Mouse (Mus musculus): ENCODE data around the gene Lrrc18. TPM values are rescaled to one million over a fixed set of nuclear protein-coding genes. Genes with fewer than 3 reads are reported as not detected.

Gene Lrrc18
- polyA plus RNA-seq, 1 experiment, result 0.53 TPM

DNA sequence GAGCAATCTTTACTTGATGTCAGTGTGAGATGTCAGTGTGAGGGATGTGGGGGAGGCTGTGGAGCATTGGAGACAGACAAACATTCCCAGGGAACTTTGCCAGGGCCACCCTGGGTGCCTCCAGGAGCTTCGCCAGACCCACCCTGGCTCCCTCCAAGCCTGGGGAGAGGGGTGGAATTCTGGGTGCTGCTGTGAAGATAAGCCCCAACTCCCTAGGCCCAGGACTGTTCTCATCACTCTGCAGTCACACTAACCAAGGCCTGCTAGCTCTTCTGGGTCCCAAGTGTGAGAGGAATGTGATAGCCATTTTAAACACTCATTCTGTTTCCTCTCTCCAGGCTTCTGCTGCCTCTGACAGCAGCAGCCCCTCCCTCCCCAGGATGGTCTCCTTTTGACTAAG, 16.5 kb downstream of the Lrrc18 start:
- 96% methylated on average over 1 of the region's 1 CpGs for WGBS
- no peaks in the 10 kb centered on the region for H3K4me1 ChIP-seq (ENCODE audit: control insufficient read depth, insufficient read depth, low read length)
- H3K36me3 ChIP-seq (ENCODE audit: control insufficient read depth, insufficient read depth, low read length), result no peaks in the 10 kb centered on the region
- no peak for DNase-seq
- no peak overlapping the region for H3K27ac ChIP-seq (ENCODE audit: insufficient read depth, low read depth, low read length)
- H3K4me3 ChIP-seq (ENCODE audit: insufficient read depth, low read depth, low read length), result no peak overlapping the region
- H3K27me3 ChIP-seq (replicated peaks; ENCODE audit: control insufficient read depth, insufficient read depth, low read length), result no peaks in the 10 kb centered on the region
- no peak for TF ChIP-seq POLR2A (IDR thresholded peaks at IDR 0.05; ENCODE audit: low read depth, low read length)
- no peak for TF ChIP-seq CTCF (conservative IDR thresholded peaks at IDR 0.05; ENCODE audit: insufficient read depth, insufficient read length, low read depth, low read length)

DNA sequence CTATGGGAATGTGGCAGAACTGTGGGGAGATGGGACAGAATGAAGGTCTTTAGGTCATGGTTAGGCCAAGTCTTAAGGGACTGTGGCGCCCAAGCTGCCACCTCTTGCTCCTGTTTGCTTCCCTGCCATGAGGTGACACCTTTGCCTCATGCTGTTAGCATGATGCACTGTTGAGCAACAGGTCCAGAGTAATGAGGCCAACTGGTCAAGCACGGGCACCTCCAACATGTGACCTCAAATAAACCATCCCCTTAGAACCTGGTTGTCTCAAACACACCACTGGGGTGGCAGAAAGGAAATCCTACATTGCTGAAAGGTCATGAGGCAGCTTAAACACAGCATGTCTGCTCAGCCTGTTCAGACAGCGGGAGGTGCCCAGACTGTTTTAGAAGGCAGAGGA, 27.9 kb downstream of the Lrrc18 start:
- no peaks in the 10 kb centered on the region for H3K36me3 ChIP-seq (ENCODE audit: control insufficient read depth, insufficient read depth, low read length)
- 77% methylated on average over 3 of the region's 3 CpGs for WGBS
- no peak for TF ChIP-seq POLR2A (IDR thresholded peaks at IDR 0.05; ENCODE audit: low read depth, low read length)
- TF ChIP-seq CTCF (conservative IDR thresholded peaks at IDR 0.05; ENCODE audit: insufficient read depth, insufficient read length, low read depth, low read length), result no peak

DNA sequence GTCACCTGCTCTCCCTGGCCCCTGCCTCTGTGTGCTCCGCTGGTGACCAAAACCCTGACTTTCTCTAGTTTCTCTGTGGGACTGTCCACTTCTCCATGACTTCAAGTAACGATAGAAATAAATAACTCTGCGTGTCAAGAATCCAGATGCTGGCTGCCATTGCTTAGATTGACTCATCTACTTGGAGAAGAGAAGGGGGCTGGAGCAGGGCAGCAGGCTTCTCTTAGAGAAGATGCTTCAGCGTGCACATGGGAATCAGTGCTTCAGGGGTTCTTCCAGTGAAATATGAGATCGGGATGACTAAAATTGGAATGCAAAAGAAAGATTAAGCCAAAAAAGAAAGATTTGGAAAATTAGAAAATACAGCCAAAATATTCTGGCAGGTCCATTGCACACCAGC, 28.4 kb downstream of the Lrrc18 start:
- no peak for TF ChIP-seq CTCF (conservative IDR thresholded peaks at IDR 0.05; ENCODE audit: insufficient read depth, insufficient read length, low read depth, low read length)
- no peak for TF ChIP-seq POLR2A (IDR thresholded peaks at IDR 0.05; ENCODE audit: low read depth, low read length)

More for the DNA sequence above, 27.9 kb downstream of the Lrrc18 start:
- Histone ChIP-seq H3K4me3 (ENCODE audit: insufficient read depth, low read depth, low read length) (no peak overlapping the region), H3K27me3 (replicated peaks; ENCODE audit: control insufficient read depth, insufficient read depth, low read length) (no peaks in the 10 kb centered on the region), H3K27ac (ENCODE audit: insufficient read depth, low read depth, low read length) (no peak overlapping the region), H3K4me1 (ENCODE audit: control insufficient read depth, insufficient read depth, low read length) (no peaks in the 10 kb centered on the region)
- DNase-seq, result no peak

DNA sequence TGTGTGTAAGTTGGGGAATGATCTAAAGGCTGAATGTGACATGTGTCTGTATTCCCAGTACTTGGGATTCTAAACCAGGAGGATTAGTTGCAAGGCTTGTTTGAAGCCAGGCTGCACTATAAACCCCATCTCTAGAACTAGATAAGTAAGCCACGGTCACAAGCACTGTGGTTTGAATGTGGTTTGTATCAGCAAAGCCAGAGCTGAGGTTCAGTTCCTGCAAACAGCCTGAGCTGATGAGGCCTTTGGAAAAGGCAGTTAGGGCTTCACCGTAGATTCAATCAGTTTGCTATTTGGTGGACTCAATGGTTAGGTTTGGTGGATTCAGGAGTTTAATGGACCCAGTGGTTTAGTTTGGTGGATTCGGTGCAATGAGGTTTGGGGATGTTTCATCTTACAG, 39.7 kb downstream of the Lrrc18 start:
- TF ChIP-seq POLR2A (IDR thresholded peaks at IDR 0.05; ENCODE audit: low read depth, low read length), result no peak
- no peaks in the 10 kb centered on the region for H3K27me3 ChIP-seq (replicated peaks; ENCODE audit: control insufficient read depth, insufficient read depth, low read length)
- WGBS, result 86% methylated on average over 3 of the region's 3 CpGs
- DNase-seq, result no peak
- H3K36me3 ChIP-seq (ENCODE audit: control insufficient read depth, insufficient read depth, low read length), result no peaks in the 10 kb centered on the region
- H3K4me1 ChIP-seq (ENCODE audit: control insufficient read depth, insufficient read depth, low read length), result no peaks in the 10 kb centered on the region; the same call in 1 of the 2 replicates
- H3K4me3 ChIP-seq (ENCODE audit: insufficient read depth, low read depth, low read length), result no peak overlapping the region
- H3K27ac ChIP-seq (ENCODE audit: insufficient read depth, low read depth, low read length), result no peak overlapping the region

More for the DNA sequence above, 28.4 kb downstream of the Lrrc18 start:
- DNase-seq, result no peak
- Histone ChIP-seq H3K4me1 (ENCODE audit: control insufficient read depth, insufficient read depth, low read length) (no peaks in the 10 kb centered on the region), H3K27me3 (replicated peaks; ENCODE audit: control insufficient read depth, insufficient read depth, low read length) (no peaks in the 10 kb centered on the region), H3K27ac (ENCODE audit: insufficient read depth, low read depth, low read length) (no peak overlapping the region), H3K4me3 (ENCODE audit: insufficient read depth, low read depth, low read length) (no peak overlapping the region), H3K36me3 (ENCODE audit: control insufficient read depth, insufficient read depth, low read length) (no peaks in the 10 kb centered on the region)
- 50% methylated on average over 5 of the region's 5 CpGs for WGBS

DNA sequence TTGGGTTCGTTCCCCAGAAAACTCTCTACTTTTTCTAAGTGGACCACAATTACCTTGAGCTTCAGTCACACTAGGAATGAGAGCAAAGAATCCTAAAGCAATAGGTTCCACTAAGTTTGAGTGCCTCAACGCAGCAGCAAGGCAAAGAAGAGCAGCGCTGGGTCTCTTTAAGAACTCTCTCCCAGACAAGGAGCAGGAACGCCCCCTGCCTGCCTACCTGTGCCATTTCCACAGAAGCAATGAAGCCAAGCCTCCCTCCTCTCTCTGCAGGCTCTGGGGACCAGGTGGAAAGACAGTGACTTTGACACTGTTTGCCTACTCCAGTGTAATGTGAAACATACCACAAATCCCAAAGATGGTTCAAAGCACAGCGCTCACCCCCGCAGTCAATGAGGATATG, 42.2 kb downstream of the Lrrc18 start:
- WGBS, result 48% methylated on average over 6 of the region's 6 CpGs
- H3K27ac ChIP-seq (ENCODE audit: insufficient read depth, low read depth, low read length), result no peak overlapping the region
- no peaks in the 10 kb centered on the region for H3K27me3 ChIP-seq (replicated peaks; ENCODE audit: control insufficient read depth, insufficient read depth, low read length)
- no peak overlapping the region for H3K4me3 ChIP-seq (ENCODE audit: insufficient read depth, low read depth, low read length)
- H3K4me1 ChIP-seq (ENCODE audit: control insufficient read depth, insufficient read depth, low read length), result no peaks in the 10 kb centered on the region; the same call in 1 of the 2 replicates
- peak; percentile 16 for DNase-seq
- TF ChIP-seq POLR2A (IDR thresholded peaks at IDR 0.05; ENCODE audit: low read depth, low read length) (no peak), CTCF (conservative IDR thresholded peaks at IDR 0.05; ENCODE audit: insufficient read depth, insufficient read length, low read depth, low read length) (peak; percentile 69)
- H3K36me3 ChIP-seq (ENCODE audit: control insufficient read depth, insufficient read depth, low read length), result no peaks in the 10 kb centered on the region

DNA sequence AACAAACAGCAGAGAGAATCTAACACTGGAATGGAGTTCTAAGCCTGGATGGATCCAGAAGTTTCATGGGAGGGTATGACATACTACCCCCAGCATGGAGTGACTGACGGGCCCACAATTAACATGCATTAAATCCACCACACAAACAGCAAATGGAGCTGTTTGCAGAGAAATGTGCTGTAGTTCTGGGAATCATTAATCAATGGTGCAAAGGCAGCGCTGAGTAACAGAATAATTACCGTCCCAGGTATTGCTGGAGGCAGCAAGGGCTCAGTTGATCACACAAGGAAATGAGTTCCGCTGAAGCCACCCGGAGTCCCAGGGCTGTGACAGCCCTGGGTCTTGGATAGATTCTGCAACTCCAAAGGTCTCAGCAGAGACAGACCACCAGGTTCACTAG, 44.2 kb downstream of the Lrrc18 start:
- H3K27me3 ChIP-seq (replicated peaks; ENCODE audit: control insufficient read depth, insufficient read depth, low read length), result no peaks in the 10 kb centered on the region
- H3K4me3 ChIP-seq (ENCODE audit: insufficient read depth, low read depth, low read length), result no peak overlapping the region
- H3K4me1 ChIP-seq (ENCODE audit: control insufficient read depth, insufficient read depth, low read length), result no peaks in the 10 kb centered on the region; the same call in 1 of the 2 replicates
- no peak overlapping the region for H3K27ac ChIP-seq (ENCODE audit: insufficient read depth, low read depth, low read length)
- no peak for TF ChIP-seq CTCF (conservative IDR thresholded peaks at IDR 0.05; ENCODE audit: insufficient read depth, insufficient read length, low read depth, low read length)
- no peak for TF ChIP-seq POLR2A (IDR thresholded peaks at IDR 0.05; ENCODE audit: low read depth, low read length)
- DNase-seq, result peak; percentile 57
- no peaks in the 10 kb centered on the region for H3K36me3 ChIP-seq (ENCODE audit: control insufficient read depth, insufficient read depth, low read length)
- 37% methylated on average over 5 of the region's 5 CpGs for WGBS

DNA sequence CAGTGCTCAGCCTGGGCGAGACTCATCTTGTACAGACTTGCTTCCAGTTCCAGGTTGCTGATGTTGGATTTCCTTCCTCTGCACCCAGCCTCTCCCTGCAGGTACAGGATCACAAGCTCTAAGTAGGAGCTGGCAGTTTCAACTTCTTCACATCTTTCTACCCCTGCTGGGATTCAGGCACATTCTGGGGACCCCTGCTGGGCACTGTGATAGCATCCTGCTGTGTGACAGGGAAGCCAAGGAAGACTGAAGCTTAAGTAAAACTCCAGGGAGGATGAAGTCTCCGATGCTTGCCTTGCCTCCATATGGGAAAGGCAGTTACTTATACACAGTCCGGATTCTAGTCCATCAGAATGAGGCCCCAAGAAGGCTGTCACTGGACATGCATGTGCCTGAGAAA, 45.6 kb downstream of the Lrrc18 start:
- Histone ChIP-seq H3K4me3 (ENCODE audit: insufficient read depth, low read depth, low read length) (no peak overlapping the region), H3K27me3 (replicated peaks; ENCODE audit: control insufficient read depth, insufficient read depth, low read length) (no peaks in the 10 kb centered on the region), H3K27ac (ENCODE audit: insufficient read depth, low read depth, low read length) (no peak overlapping the region), H3K36me3 (ENCODE audit: control insufficient read depth, insufficient read depth, low read length) (no peaks in the 10 kb centered on the region), H3K4me1 (ENCODE audit: control insufficient read depth, insufficient read depth, low read length) (no peaks in the 10 kb centered on the region; the same call in 1 of the 2 replicates)
- 66% methylated on average over 3 of the region's 3 CpGs for WGBS
- no peak for DNase-seq
- TF ChIP-seq CTCF (conservative IDR thresholded peaks at IDR 0.05; ENCODE audit: insufficient read depth, insufficient read length, low read depth, low read length) (no peak), POLR2A (IDR thresholded peaks at IDR 0.05; ENCODE audit: low read depth, low read length) (no peak)

DNA sequence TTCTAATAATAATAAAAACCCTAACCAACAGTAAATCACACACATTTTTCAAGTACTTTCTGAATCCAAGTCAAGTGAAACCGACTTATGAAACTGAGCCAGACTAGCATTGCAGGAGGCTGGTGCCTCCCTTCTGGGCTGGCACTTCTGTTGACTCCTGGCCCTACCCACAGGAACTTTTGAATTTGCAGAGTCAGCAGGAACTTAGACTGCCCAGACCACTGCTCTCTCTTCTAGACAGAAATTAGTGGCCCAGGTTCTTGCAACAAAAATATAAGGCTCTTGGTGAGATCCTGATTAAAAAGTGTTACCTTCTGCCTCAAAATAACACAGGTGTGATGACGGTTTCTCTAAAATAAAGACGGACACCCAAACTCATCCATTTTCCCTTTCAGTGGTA, 54.0 kb downstream of the Lrrc18 start:
- H3K36me3 ChIP-seq (ENCODE audit: control insufficient read depth, insufficient read depth, low read length), result no peaks in the 10 kb centered on the region
- H3K27ac ChIP-seq (ENCODE audit: insufficient read depth, low read depth, low read length), result no peak overlapping the region
- DNase-seq, result no peak
- H3K4me1 ChIP-seq (ENCODE audit: control insufficient read depth, insufficient read depth, low read length), result no peaks in the 10 kb centered on the region
- whole genome bisulfite sequencing, result 80% methylated on average over 3 of the region's 3 CpGs
- H3K27me3 ChIP-seq (replicated peaks; ENCODE audit: control insufficient read depth, insufficient read depth, low read length), result no peaks in the 10 kb centered on the region
- no peak overlapping the region for H3K4me3 ChIP-seq (ENCODE audit: insufficient read depth, low read depth, low read length)
- no peak for TF ChIP-seq CTCF (conservative IDR thresholded peaks at IDR 0.05; ENCODE audit: insufficient read depth, insufficient read length, low read depth, low read length)
- TF ChIP-seq POLR2A (IDR thresholded peaks at IDR 0.05; ENCODE audit: low read depth, low read length), result no peak

All from kidney, adult 2 months (tissue).